Mouse (Mus musculus) gonadal fat pad, adult 2 months (tissue): ENCODE data around the gene Mettl7b. TPM values are rescaled to one million over a fixed set of nuclear protein-coding genes. Genes with fewer than 3 reads are reported as not detected.

Experiments used
- DNase-seq: peaks from one replicate; pipeline ENCODE4 v3.0.0-alpha.2; 2012; ENCODE audit warnings: low read depth
- polyA plus RNA-seq: library from polyadenylated mRNA; depleted of rRNA; stranded (reverse); fragments of >200 nt; gene quantifications from 2 replicates; pipeline ENCODE4 v1.2.3, GENCODE M21; 2012; rRNA removed

Gene Mettl7b
- polyA plus RNA-seq, 1 experiment, result 6.2 TPM

- DNase-seq, result no peak
These were observed 41.6 kb downstream of the Mettl7b start for GRCm38 (mm10) chr10:128919203-128919631.

- no peak for DNase-seq
These were observed 42.5 kb downstream of the Mettl7b start for GRCm38 (mm10) chr10:128918246-128918645.

DNA sequence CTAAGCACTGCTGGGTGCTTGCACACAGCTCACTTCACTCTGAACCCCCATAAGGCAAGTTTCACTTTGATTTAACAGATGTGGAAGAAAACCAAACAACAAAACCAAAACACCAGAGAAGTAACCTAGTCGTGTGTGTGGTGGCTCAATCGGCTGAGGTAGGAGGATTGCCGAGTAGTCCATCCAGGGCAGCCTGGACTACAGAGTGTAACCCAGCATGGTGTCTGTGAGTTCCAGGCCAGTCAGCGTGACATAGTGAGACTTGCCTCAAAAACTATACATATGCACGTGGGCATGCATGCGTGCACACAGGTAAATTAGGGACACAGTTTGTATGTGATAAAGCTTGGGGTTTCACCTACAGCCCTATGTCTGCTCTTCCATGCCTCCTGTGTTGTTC lies 43.4 kb downstream of the Mettl7b start:
- no peak for DNase-seq

- no peak for DNase-seq
These were observed 44.1 kb downstream of the Mettl7b start for GRCm38 (mm10) chr10:128916665-128917064.

- DNase-seq, result no peak
These were observed 45.2 kb downstream of the Mettl7b start for GRCm38 (mm10) chr10:128915550-128915949.

- DNase-seq, result no peak
These were observed 47.1 kb downstream of the Mettl7b start for GRCm38 (mm10) chr10:128913696-128914095.

DNA sequence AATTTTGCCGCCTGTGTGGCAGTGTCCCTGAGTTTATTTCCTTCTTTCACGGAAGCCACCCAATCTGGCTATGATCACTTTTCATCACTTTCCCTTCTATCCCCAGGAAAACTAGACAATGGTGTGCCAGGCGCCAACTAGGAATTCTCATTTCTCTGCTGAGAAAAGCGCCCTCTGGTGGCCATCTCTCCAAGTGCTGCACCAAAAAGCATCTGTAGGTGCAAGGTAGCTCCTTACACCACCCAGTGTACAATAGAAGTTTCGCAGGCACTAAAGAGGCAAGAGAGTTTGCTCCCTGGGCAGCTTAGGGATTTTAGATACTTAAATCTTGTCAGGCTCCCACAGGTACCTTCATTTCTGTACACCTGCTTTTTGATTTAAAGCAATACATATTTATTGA lies 47.6 kb downstream of the Mettl7b start:
- no peak for DNase-seq

GRCm38 (mm10) chr10:128912791-128913190 lies 48.0 kb downstream of the Mettl7b start:
- no peak for DNase-seq

DNA sequence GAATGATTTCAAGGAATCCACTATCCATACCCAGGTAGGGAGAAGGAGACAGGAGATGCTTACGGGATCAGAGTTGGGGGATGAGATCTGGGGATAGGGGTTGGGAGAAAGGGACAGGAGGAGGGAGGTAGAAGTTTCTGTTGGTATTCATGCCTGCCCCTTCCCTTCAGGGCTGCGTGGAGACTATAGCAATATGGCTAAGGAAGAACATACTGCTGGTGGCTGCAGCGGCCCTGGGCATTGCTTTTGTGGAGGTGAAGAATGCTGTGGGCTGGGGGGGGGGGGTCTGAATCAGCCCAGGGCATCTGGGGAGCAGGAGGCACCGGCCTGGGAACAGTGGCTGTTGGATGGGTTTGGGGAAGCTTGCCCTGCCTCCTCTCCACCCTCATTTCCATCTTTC lies 48.5 kb downstream of the Mettl7b start:
- no peak for DNase-seq

DNA sequence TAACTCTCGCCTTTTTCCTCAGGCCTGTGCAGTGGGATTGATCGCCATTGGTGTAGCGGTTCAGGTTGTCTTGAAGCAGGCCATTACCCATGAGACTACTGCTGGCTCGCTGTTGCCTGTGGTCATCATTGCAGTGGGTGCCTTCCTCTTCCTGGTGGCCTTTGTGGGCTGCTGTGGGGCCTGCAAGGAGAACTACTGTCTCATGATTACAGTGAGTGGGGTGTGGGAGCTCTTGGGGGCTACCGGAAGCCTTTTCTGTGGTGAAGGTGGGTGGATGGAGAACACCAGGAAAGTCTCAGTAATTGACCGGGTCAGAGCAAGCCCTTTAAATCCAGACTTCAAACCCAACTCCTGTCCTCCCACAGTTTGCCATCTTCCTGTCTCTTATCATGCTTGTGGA lies 49.4 kb downstream of the Mettl7b start:
- DNase-seq, result no peak

DNA sequence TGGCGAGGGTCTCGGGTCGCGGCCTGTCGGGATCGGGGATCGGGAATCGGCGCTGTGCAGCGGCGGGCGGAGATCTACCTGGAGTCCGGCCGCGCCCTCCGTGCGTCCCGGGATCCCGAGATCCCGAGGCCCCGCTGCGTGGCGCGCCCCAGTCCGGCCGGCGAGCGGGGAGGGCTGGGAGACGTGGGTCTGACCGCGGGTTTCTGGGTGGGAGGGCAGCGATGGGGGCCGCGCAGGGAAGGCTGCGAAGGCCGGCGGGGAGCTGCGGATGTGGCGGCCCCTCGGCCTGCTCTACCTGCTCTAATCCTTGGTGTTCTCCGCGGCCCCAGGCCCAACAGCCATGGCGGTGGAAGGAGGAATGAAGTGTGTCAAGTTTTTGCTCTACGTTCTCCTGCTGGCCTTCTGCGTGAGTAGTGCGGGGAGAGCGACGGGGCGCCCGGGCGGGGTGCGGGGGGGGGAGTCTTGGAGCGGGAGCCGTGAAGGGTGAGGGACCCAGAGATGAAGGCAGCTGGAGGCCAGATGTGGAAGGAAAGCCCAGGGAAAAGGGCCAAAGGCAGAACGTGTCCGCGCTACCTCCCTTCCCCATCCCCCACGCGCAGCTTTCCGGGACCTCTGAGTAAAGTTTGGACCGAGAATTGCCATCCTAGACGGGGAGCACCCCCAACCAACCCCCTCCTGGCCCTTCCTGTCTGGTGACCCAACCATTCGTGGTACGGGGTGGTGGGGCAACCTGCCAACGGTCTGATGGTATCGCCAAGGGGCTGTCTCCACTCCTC lies 50.5 kb downstream of the Mettl7b start:
- DNase-seq, result no peak

DNA sequence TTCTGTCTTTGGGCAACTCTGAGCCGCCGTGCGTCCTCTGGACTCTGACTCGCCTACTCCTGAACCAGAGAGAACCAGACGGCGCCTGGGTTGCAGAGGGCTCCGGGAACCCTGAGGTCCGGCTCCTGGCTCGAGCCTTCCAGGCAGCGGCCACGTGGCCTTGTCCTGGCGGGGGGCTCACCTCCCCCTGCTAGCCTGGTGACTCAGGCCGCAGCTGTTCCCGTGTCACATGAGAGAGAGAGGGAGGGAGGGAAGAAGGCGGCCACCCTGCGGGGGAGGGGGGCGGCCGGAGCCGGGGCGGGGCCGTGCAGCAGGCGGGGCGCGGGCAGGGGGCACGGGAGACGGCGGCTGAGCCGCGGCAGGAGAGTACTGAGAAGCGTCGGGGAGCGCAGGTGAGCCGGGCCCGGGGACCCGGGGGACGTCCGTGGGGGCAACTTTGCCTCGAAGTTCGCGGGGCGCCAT lies 51.2 kb downstream of the Mettl7b start:
- DNase-seq, result no peak

GRCm38 (mm10) chr10:128908778-128909448 lies 51.9 kb downstream of the Mettl7b start:
- DNase-seq, result no peak

Other genes starting within 250 kb of the Mettl7b start
- gene Dgka, start 216.1 kb downstream of the Mettl7b start, polyA plus RNA-seq, result 16.3 and 16.6 TPM in 2 replicates
- 24.9 and 25.1 TPM in 2 replicates for gene Pym1, start 213.1 kb downstream of the Mettl7b start, polyA plus RNA-seq
- gene Mmp19, start 170.1 kb downstream of the Mettl7b start, polyA plus RNA-seq, result 15.4 and 21.7 TPM in 2 replicates
- gene Dnajc14, start 156.9 kb downstream of the Mettl7b start, polyA plus RNA-seq, result 18.3 and 21.4 TPM in 2 replicates
- 18.0 and 22.4 TPM in 2 replicates for gene Tmem198b, start 156.6 kb downstream of the Mettl7b start, polyA plus RNA-seq
- 8.2 and 8.5 TPM in 2 replicates for gene Sarnp, start 143.7 kb downstream of the Mettl7b start, polyA plus RNA-seq
- 129 and 147 TPM in 2 replicates for gene Ormdl2, start 139.3 kb downstream of the Mettl7b start, polyA plus RNA-seq
- gene Gdf11, start 69.3 kb downstream of the Mettl7b start, polyA plus RNA-seq, result 1.4 and 1.7 TPM in 2 replicates
- 221 and 278 TPM in 2 replicates for gene Cd63, start 60.0 kb downstream of the Mettl7b start, polyA plus RNA-seq
- gene Rdh5, start 38.1 kb downstream of the Mettl7b start, polyA plus RNA-seq, result 23.7 and 24.5 TPM in 2 replicates
- gene Bloc1s1, start 37.0 kb downstream of the Mettl7b start, polyA plus RNA-seq, result 227 and 296 TPM in 2 replicates
- gene Itga7, start 27.2 kb downstream of the Mettl7b start, polyA plus RNA-seq, result 85.0 and 170 TPM in 2 replicates
- not detected in 2 replicates for gene Olfr9, start 28.4 kb upstream of the Mettl7b start, polyA plus RNA-seq
- not detected in 2 replicates for gene Olfr763, start 49.8 kb upstream of the Mettl7b start, polyA plus RNA-seq
- gene Olfr764-ps1, start 78.9 kb upstream of the Mettl7b start, polyA plus RNA-seq, result not detected in 2 replicates
- gene Olfr765, start 89.0 kb upstream of the Mettl7b start, polyA plus RNA-seq, result not detected in 2 replicates
- not detected in 2 replicates for gene Olfr766-ps1, start 108.0 kb upstream of the Mettl7b start, polyA plus RNA-seq
- gene Olfr767, start 121.9 kb upstream of the Mettl7b start, polyA plus RNA-seq, result not detected in 2 replicates
- gene Olfr768, start 138.4 kb upstream of the Mettl7b start, polyA plus RNA-seq, result not detected in 2 replicates
- gene Olfr769, start 156.9 kb upstream of the Mettl7b start, polyA plus RNA-seq, result not detected in 2 replicates
- gene Olfr770, start 178.0 kb upstream of the Mettl7b start, polyA plus RNA-seq, result not detected in 2 replicates
- not detected in 2 replicates for gene Olfr771, start 203.8 kb upstream of the Mettl7b start, polyA plus RNA-seq
- gene Olfr772, start 216.9 kb upstream of the Mettl7b start, polyA plus RNA-seq, result not detected in 2 replicates
- gene Olfr773, start 226.4 kb upstream of the Mettl7b start, polyA plus RNA-seq, result not detected in 2 replicates